Mouse (Mus musculus): ENCODE measurements at regions not wholly inside any gene's neighbourhood (a gene's known extent, or its start where the extent isn't known, plus 50 kb on each side); places are given as distances from the start of the nearest gene placed in this dataset.

DNA sequence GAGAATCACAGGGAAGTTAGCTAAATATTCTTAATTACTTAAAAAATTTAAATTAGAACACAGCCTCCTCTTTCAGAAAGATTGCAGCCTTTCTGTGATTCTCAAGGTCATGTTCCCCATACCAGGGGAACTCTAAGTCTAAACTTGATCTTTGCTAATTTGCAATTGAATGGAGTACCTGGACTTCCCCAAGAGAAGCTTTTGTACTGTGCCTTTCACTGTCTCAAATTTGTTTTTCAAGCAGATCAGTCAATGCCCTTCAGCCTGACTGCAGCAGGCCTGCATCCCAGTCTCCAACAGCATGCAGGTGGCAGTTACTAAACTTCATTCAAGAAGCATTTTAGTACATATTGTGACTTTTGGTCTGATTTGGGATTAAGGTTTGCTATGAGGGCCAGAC, 611.8 kb downstream of the Snca start:
- TF ChIP-seq CTCF (IDR thresholded peaks at IDR 0.05; ENCODE audit: low read depth), result no peak
- no peak overlapping the region for H3K4me2 ChIP-seq (ENCODE audit: low read depth, low read length)
- H3K4me3 ChIP-seq (ENCODE audit: low read length), result no peak overlapping the region
- ATAC-seq, result no peak
- no peak overlapping the region for H3K27ac ChIP-seq
- DNase-seq (ENCODE audit: low spot score), result no peak
- H3K9ac ChIP-seq (replicated peaks; ENCODE audit: low read length), result no peak overlapping the region
- H3K4me1 ChIP-seq (ENCODE audit: insufficient read depth, low read length), result no peaks in the 10 kb centered on the region
- H3K27me3 ChIP-seq (ENCODE audit: insufficient read depth, low read length), result no peaks in the 10 kb centered on the region
- no peaks in the 10 kb centered on the region for H3K9me3 ChIP-seq (ENCODE audit: low read length)
- H3K36me3 ChIP-seq (ENCODE audit: insufficient read depth, low read length), result no peaks in the 10 kb centered on the region

DNA sequence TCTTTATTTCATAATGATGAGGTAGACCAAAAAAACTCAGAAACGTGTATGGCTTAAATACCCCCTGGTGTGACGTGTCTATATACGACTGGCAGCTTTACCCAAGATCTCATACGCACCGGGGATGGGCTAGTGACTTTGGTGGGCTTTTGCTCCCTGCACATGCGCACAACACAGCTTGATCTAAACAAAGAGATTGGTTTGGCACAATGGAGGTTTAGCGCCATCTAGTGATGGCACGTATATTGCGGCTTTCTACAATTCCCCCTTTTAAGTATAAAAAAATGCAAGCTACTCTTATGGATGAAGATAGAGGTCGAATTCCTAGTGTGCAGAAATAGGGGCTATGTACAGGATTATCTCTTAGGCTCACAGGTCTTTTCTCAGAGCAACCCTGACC, 628.1 kb downstream of the Snca start:
- Histone ChIP-seq H3K4me2 (ENCODE audit: low read depth, low read length) (no peak overlapping the region), H3K27me3 (ENCODE audit: insufficient read depth, low read length) (no peaks in the 10 kb centered on the region), H3K36me3 (ENCODE audit: insufficient read depth, low read length) (no peaks in the 10 kb centered on the region), H3K9ac (replicated peaks; ENCODE audit: low read length) (no peak overlapping the region), H3K4me1 (ENCODE audit: insufficient read depth, low read length) (no peaks in the 10 kb centered on the region), H3K4me3 (ENCODE audit: low read length) (no peak overlapping the region), H3K27ac (no peak overlapping the region), H3K9me3 (ENCODE audit: low read length) (no peaks in the 10 kb centered on the region)
- peak; percentile 62 for TF ChIP-seq CTCF (IDR thresholded peaks at IDR 0.05; ENCODE audit: low read depth)
- no peak for ATAC-seq
- 73% methylated on average over 10 of the region's 10 CpGs for WGBS
- peak; percentile 24 for DNase-seq (ENCODE audit: low spot score)

Measured in hindbrain, postnatal 0 days (tissue).